Mouse (Mus musculus) thymus, adult 2 months (tissue): ENCODE data around the gene Oca2. TPM values are rescaled to one million over a fixed set of nuclear protein-coding genes. Genes with fewer than 3 reads are reported as not detected.

Experiments
- DNase-seq: peaks from one replicate; pipeline ENCODE4 v3.0.0; 2021
- H3K27ac ChIP-seq: fragments of 200-500 bp; 2 replicates; pipeline ENCODE4 v1.5.1; 2012; ENCODE audit warnings: low read length, control low read depth; ENCODE audit not compliant: control insufficient read depth, insufficient read depth
- H3K27me3 ChIP-seq: fragments of 200-500 bp; 2 replicates; pipeline ENCODE4 v1.6.1; 2012; ENCODE audit warnings: mild to moderate bottlenecking, low read length, moderate library complexity, mixed read lengths; ENCODE audit not compliant: control insufficient read depth, insufficient read depth
- H3K36me3 ChIP-seq: fragments of 200-500 bp; 2 replicates; pipeline ENCODE4 v1.6.1; 2012; ENCODE audit warnings: mild to moderate bottlenecking, low read length, moderate library complexity; ENCODE audit not compliant: control insufficient read depth, insufficient read depth
- H3K4me1 ChIP-seq: fragments of 200-500 bp; replicated peaks from 2 replicates; pipeline ENCODE4 v1.6.1; 2012; ENCODE audit warnings: low read length; ENCODE audit not compliant: control insufficient read depth, insufficient read depth
- H3K4me3 ChIP-seq: fragments of 200-500 bp; 2 replicates; pipeline ENCODE4 v1.5.1; 2012; ENCODE audit warnings: mild to moderate bottlenecking, low read length, control low read depth, moderate library complexity; ENCODE audit not compliant: control insufficient read depth, insufficient read depth
- CTCF ChIP-seq: fragments of 200-500 bp; IDR thresholded peaks from 2 replicates; pipeline ENCODE4 v1.5.1; 2012; ENCODE audit warnings: mild to moderate bottlenecking, control low read depth, low read length, moderate library complexity, borderline replicate concordance; ENCODE audit not compliant: control insufficient read depth, poor library complexity, insufficient read depth; ENCODE audit errors: extremely low read depth
- POLR2A ChIP-seq: fragments of 200-500 bp; IDR thresholded peaks from 2 replicates; pipeline ENCODE4 v1.6.1; 2012; ENCODE audit warnings: mild to moderate bottlenecking, low read length, control low read depth, moderate library complexity; ENCODE audit not compliant: control insufficient read depth, poor library complexity, insufficient read depth; ENCODE audit errors: extremely low read depth
- WGBS: fragments of 180-500 bp; shearing (Covaris S2); methylation state at CpG from one replicate; pipeline ENCODE4 v1.1.7; 2018; 5-methylcytosine and 5-hydroxymethylcytosine counted together
- polyA plus RNA-seq: library from polyadenylated mRNA; depleted of rRNA; stranded (reverse); fragments of >200 nt; gene quantifications from 2 replicates; pipeline ENCODE4 v1.2.3, GENCODE M21; 2012; rRNA removed

Oca2 gene
- polyA plus RNA-seq, 1 experiment, result not detected

DNA sequence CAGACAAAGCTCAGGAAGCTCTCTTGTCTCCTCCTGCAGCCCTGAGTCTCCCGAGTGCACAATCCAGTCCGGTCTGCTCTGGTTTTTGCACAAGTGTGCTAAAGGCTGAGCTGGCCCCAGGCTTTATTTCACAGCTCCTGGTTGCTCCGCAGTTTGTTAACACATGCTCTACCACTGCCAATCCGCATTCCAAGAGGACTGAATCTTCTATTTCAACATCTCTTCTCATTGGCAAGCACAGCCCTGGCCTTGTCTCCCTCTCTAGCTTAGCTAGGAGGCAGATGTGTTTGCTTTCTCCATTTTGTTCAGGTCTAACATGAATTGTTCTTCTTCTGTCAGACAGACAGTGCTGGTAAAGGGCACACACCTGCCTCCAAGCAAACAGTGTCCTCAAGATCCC lies 309.7 kb downstream of the Oca2 start:
- no peak overlapping the region for H3K4me3 ChIP-seq
- H3K27ac ChIP-seq, result no peak overlapping the region
- TF ChIP-seq POLR2A (no peak), CTCF (no peak)
- H3K36me3 ChIP-seq, result no peaks in the 10 kb centered on the region
- H3K4me1 ChIP-seq, result no peaks in the 10 kb centered on the region
- WGBS, result 81% methylated on average over 4 of the region's 4 CpGs
- no peaks in the 10 kb centered on the region for H3K27me3 ChIP-seq
- DNase-seq, result no peak

DNA sequence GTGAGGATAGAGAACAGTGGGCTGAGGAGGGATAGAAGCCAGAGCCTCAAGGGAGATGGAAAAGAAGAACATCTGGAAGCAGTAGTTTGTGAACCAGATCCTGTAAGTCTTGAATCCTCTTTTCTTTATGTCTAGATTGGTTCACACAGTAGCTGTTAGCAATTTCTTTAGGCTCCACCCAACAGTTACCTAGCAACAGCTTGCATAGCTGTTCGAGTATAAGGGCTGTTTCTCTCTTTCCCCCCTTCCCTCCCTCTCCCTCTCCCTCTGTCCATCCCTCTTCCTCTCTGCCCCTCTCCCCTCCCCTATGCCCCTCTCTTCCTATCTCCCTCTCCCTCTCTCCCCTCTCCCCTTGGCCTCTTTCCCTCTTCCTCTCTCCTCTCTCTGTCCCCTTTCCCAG lies 312.2 kb downstream of the Oca2 start:
- WGBS, result 16% methylated on average over 1 of the region's 1 CpGs
- no peak for TF ChIP-seq POLR2A
- TF ChIP-seq CTCF, result no peak
- Histone ChIP-seq H3K36me3 (no peaks in the 10 kb centered on the region), H3K27me3 (no peaks in the 10 kb centered on the region), H3K4me1 (no peaks in the 10 kb centered on the region), H3K4me3 (no peak overlapping the region), H3K27ac (no peak overlapping the region)
- DNase-seq, result no peak

Other genes with a start within 250 kb of the Oca2 start
- 0.74 and 0.80 TPM in 2 replicates for gene Nipa1, start 219.8 kb upstream of the Oca2 start, polyA plus RNA-seq
- gene Herc2, start 189.6 kb upstream of the Oca2 start, polyA plus RNA-seq, result 32.0 and 33.1 TPM in 2 replicates